Mouse (Mus musculus) ES-E14 (cell line): ENCODE results near the gene Ak5.

Experiments
- CHD2 ChIP-seq: IDR thresholded peaks from 2 replicates; pipeline ENCODE4 v1.6.1; 2014; ENCODE audit warnings: mild to moderate bottlenecking, low read depth, low read length, inconsistent platforms
- HCFC1 ChIP-seq: IDR thresholded peaks from 2 replicates; pipeline ENCODE4 v1.6.1; 2012; ENCODE audit warnings: low read length, inconsistent platforms, borderline replicate concordance; ENCODE audit not compliant: insufficient read depth
- MAFK ChIP-seq: IDR thresholded peaks from 2 replicates; pipeline ENCODE4 v1.6.1; 2014; ENCODE audit warnings: mild to moderate bottlenecking, low read depth, low read length, inconsistent platforms; ENCODE audit not compliant: insufficient read depth
- ZC3H11A ChIP-seq: IDR thresholded peaks from 2 replicates; pipeline ENCODE4 v1.6.1; 2012; ENCODE audit warnings: low read depth, mild to moderate bottlenecking, inconsistent platforms, low read length, borderline replicate concordance

DNA sequence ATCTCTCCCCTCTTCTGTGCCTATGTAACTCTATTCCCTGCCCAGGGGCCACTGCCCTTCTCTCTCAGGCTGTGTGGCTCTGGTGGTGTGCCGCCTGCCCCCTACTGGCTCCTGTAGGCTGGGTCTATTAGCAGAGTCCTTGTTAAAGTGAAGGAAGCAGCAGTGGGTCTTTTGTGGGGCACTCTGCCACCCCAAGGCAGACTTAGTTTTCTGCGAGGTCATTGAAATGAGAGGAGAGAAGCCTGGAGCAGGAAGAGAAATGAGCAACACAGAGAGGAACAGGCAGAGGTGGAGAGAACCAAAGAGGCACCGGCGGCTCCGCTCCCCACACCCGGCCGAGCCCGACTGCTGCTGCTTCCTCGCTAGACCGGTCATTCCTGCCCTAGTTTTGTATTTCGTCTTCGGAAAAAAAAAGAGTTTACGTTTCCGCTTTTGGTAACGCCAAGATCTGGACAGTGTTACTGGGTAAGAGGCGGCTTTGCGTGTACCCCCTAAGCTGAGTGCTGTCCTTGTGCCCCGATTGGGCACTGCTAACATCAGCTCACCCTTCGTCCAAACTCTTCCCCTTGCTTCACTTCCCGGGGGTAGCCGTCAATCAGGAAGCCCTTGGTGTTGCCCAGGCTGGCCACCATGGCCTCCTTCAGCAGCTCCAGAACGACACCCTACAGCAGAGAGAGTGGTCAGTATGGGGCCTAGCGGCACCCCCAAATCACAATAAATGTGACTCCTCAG is 190.2 kb downstream of the Ak5 start:
- TF ChIP-seq CHD2, result no peak
- no peak for TF ChIP-seq MAFK
- peak; percentile 17; the same call in 1 of the 2 replicates for TF ChIP-seq ZC3H11A
- TF ChIP-seq HCFC1, result no peak
